Mouse (Mus musculus): ENCODE results near the gene Serpinb3d.
"Not testable (repeated sequence)": the region's sequence is repeated elsewhere in the genome, so short reads cannot be mapped to it uniquely, and the experiment has no call there.

Serpinb3d gene

DNA sequence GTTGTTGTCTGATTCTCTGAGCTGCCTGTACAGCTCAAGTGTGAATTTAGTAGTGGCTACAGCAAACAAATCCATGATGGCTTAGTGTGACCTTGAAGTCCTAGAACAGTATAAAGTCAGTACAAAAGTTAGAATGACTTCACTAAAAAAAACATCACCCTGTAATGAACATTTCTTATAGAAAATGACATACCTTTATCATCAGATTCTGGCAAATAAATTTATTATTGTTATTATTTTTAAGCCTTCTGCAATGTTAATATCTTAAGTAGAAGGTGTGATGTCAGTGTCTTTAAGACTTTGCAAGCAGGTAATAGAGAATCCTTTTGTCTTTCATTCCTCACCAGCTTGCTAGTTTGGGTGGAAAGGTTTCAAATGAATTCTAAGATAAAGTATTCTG, at the start of gene Serpinb3d:
Gene Serpinb3d (minus strand): TSS at position 101 of the 400 bp plus-strand sequence.
- DNase-seq (ENCODE audit: low spot score): no peak

- not testable (repeated sequence) for DNase-seq (ENCODE audit: low spot score)
These were observed 44.1 kb upstream of the Serpinb3d start for GRCm38 (mm10) chr1:107127453-107127852.

DNA sequence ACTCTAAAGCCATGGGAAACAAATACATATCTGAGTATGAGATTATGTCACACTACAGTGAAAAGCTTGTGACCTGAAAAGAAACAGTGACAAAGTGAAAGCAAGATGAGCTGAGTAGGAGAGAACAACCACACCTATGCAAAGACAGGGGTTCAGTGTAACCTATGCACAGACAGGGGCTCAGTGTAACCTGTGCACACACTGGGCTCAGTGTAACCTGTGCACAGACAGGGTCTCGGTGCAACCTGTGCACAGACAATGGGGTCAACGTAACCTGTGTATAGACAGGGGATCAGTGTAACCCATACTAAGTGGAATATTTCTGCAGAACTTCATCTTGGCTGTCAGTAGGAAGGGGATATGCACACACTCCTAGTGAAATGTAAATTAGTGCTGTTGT, 15.1 kb upstream of the Serpinb3d start:
- no peak for DNase-seq (ENCODE audit: low spot score)

DNA sequence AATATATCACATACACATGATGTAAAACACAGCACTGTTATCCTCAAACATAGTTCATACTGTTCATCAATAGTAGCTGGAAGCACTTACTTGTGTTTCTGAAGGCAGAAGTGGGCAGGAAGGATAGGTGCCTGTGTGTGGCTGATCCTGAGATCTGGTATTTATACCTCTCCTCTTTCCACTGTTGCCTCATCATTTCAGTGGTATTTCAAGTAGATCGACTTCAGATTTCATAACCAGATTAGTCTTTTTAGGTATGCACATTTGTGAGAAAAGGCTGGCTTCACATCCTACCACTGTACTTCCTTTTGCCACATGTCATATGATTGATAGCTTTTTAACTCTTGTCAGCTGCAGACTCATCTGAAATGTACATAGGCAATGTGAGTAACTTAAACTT, 31.1 kb downstream of the Serpinb3d start, which contains the start of gene Serpinb3a:
Gene Serpinb3a (minus strand): TSS at position 101 of the 400 bp plus-strand sequence.
- no peak for DNase-seq (ENCODE audit: low spot score)

- DNase-seq (ENCODE audit: low spot score): not testable (repeated sequence)
These were observed 49.1 kb downstream of the Serpinb3d start for GRCm38 (mm10) chr1:107034236-107034635.

Measured in urinary bladder, postnatal 25 days (tissue).